ENCODE assay signal across 28 mouse cellular contexts in genomic region chr15:82130599-82130998, GRCm38 (mm10). TPM values are rescaled to one million over a fixed set of nuclear protein-coding genes. Genes with fewer than 3 reads are reported as not detected.
A peak's percentile ranks its signal among the peaks of the same experiment; 100 is the strongest.
DNase-seq lines count a peak whose midpoint lies in the region; ATAC-seq and TF ChIP-seq lines count a peak whose summit lies in the region.
"Had no signal": no experiment of that assay in that cellular context is flagged by ENCODE, and none has a peak within 500 bp of the region (broad histone marks: within the 10 kb centered on the region; RNA-seq: fewer than 3 reads in every experiment).

No protein-coding gene starts in this region.

- H3K4me3 ChIP-seq in megakaryocyte, embryonic 14.5 days (replicated peaks) = peak overlapping the region; percentile 54
- peak overlapping the region; percentile 47; the same call in 1 of the 2 replicates for H3K4me3 ChIP-seq in G1E (ENCODE audit: low read depth, low read length)
- no peak overlapping the region for H3K4me3 ChIP-seq in kidney, embryonic 16.5 days (ENCODE audit: low read length)
- H3K4me3 ChIP-seq: forebrain, embryonic 10.5 days; heart, embryonic 12.5 days; hindbrain, embryonic 10.5 days; kidney, embryonic 15.5 days; left cerebral cortex, adult 2 months; midbrain, embryonic 13.5 days; neural tube, embryonic 13.5 days had no signal

- H3K4me2 ChIP-seq in kidney, embryonic 16.5 days (replicated peaks; ENCODE audit: low read depth, low read length) = no peak overlapping the region
- H3K4me2 ChIP-seq: heart, embryonic 12.5 days; kidney, embryonic 15.5 days; lung, embryonic 14.5 days; midbrain, embryonic 13.5 days; neural tube, embryonic 13.5 days had no signal

- H3K36me3 ChIP-seq in megakaryocyte, embryonic 14.5 days (replicated peaks; ENCODE audit: low read length) = peaks cover 53% of the 10 kb centered on the region
- H3K36me3 ChIP-seq in G1E (replicated peaks) = peaks cover 67% of the 10 kb centered on the region
- no peaks in the 10 kb centered on the region for H3K36me3 ChIP-seq in kidney, embryonic 16.5 days (ENCODE audit: insufficient read depth, low read length)

- H3K9ac ChIP-seq in kidney, embryonic 16.5 days (replicated peaks; ENCODE audit: low read length) = no peak overlapping the region
- H3K9ac ChIP-seq: forebrain, postnatal 0 days; heart, embryonic 12.5 days; kidney, embryonic 15.5 days; liver, embryonic 14.5 days; lung, embryonic 14.5 days; midbrain, embryonic 13.5 days; neural tube, embryonic 13.5 days had no signal

- no peak for TF ChIP-seq CTCF in G1E (IDR thresholded peaks at IDR 0.05; ENCODE audit: low read depth, low read length)

- 79% methylated on average over 7 of the region's 7 CpGs for WGBS in kidney, embryonic 16.5 days

- H3K27me3 ChIP-seq in megakaryocyte, embryonic 14.5 days (replicated peaks) = no peaks in the 10 kb centered on the region
- no peaks in the 10 kb centered on the region for H3K27me3 ChIP-seq in G1E (ENCODE audit: insufficient read depth, low read length)
- no peaks in the 10 kb centered on the region for H3K27me3 ChIP-seq in kidney, embryonic 16.5 days (ENCODE audit: insufficient read depth, low read length)
- H3K27me3 ChIP-seq: kidney, embryonic 15.5 days; neural tube, embryonic 13.5 days had no signal

- no peak overlapping the region for H3K27ac ChIP-seq in kidney, embryonic 16.5 days (ENCODE audit: low read length)
- H3K27ac ChIP-seq: forebrain, embryonic 10.5 days; hindbrain, embryonic 10.5 days; kidney, embryonic 15.5 days; left cerebral cortex, adult 2 months; liver, embryonic 14.5 days; midbrain, embryonic 13.5 days; neural tube, embryonic 13.5 days had no signal

- H3K4me1 ChIP-seq in megakaryocyte, embryonic 14.5 days = peaks cover 71% of the 10 kb centered on the region
- peaks cover 51% of the 10 kb centered on the region for H3K4me1 ChIP-seq in G1E (ENCODE audit: insufficient read depth, low read depth, low read length)
- peaks cover 8% of the 10 kb centered on the region for H3K4me1 ChIP-seq in kidney, embryonic 16.5 days (ENCODE audit: insufficient read depth, low read length)

- no peak for ATAC-seq in megakaryocyte, adult 5-6 weeks (ENCODE audit: poor library complexity, severe bottlenecking)
- ATAC-seq in G1E (ENCODE audit: extremely low read depth, insufficient number of reproducible peaks, low FRiP score, poor library complexity, severe bottlenecking) = peak; percentile 30; the same call in 1 of the 2 replicates
- peak; percentile 22 for ATAC-seq in megakaryocyte progenitor cell, adult 5-6 weeks (replicated peaks; ENCODE audit: poor library complexity)
- ATAC-seq in kidney, embryonic 16.5 days (ENCODE audit: low FRiP score, low TSS enrichment) = no peak
- ATAC-seq: forebrain, postnatal 0 days; midbrain, embryonic 13.5 days had no signal

- DNase-seq in G1E (ENCODE audit: low spot score) = peak; percentile 47
- no peak for DNase-seq in ovary, postnatal 14 days (ENCODE audit: low spot score)
- DNase-seq in spleen, adult 18-20 months = no peak
- DNase-seq: adrenal gland, postnatal 25 days; cerebellum, adult 8-10 months; cerebellum, postnatal 36 days; forebrain, postnatal 0 days; gastrocnemius, postnatal 14 days; heart, adult 18-20 months; heart, postnatal 10 days; kidney, adult 11 months; kidney, postnatal 4 days; left cerebral cortex, postnatal 4 days; lung, embryonic 14.5 days; lung, postnatal 4 days; thymus, postnatal 14 days had no signal

- H3K9me3 ChIP-seq in megakaryocyte, embryonic 14.5 days = no peaks in the 10 kb centered on the region
- H3K9me3 ChIP-seq in G1E (replicated peaks) = no peaks in the 10 kb centered on the region
- no peaks in the 10 kb centered on the region for H3K9me3 ChIP-seq in kidney, embryonic 16.5 days (ENCODE audit: low read length)
- H3K9me3 ChIP-seq: forebrain, embryonic 10.5 days; heart, embryonic 12.5 days; hindbrain, embryonic 10.5 days; kidney, embryonic 15.5 days; midbrain, embryonic 13.5 days; neural tube, embryonic 13.5 days had no signal

RNA-seq across cellular contexts. Expression of gene Ccdc134, which starts 2.9 kb away (rescaled TPM):
- 4.1 and 35.3 TPM in 2 replicates for polyA plus RNA-seq in megakaryocyte, embryonic 14.5 days (2012; ENCODE audit: insufficient read depth, low replicate concordance)
- 7.8 and 8.8 TPM in 2 replicates for total RNA-seq in megakaryocyte, adult 5-6 weeks (2015)
- 22.6 and 23.5 TPM in 2 replicates for total RNA-seq in megakaryocyte, adult 5-6 weeks (2017)
- total RNA-seq in G1E (2014; fragmentation: Nextera tagmentation) = 9.0 and 16.7 TPM in 2 replicates
- total RNA-seq in G1E (2017) = 29.7 and 31.7 TPM in 2 replicates
- 5.5 and 13.9 TPM in 2 replicates for polyA plus RNA-seq in G1E (2012)
- 5.5 and 10.4 TPM in 2 replicates for total RNA-seq in megakaryocyte progenitor cell, adult 5-6 weeks (2015)
- total RNA-seq in megakaryocyte progenitor cell, adult 5-6 weeks (2017) = 19.6 and 29.7 TPM in 2 replicates
- polyA plus RNA-seq in kidney, embryonic 16.5 days (2015; fragmentation: Nextera tagmentation; extraction: Ambion mirVana) = 17.3 and 19.5 TPM in 2 replicates

RNA-seq across cellular contexts. Expression of gene Srebf2, which starts 16.4 kb away (rescaled TPM):
- polyA plus RNA-seq in megakaryocyte, embryonic 14.5 days (2012; ENCODE audit: insufficient read depth, low replicate concordance) = 351 and 1,948 TPM in 2 replicates
- total RNA-seq in megakaryocyte, adult 5-6 weeks (2015) = 39.0 and 40.7 TPM in 2 replicates
- total RNA-seq in megakaryocyte, adult 5-6 weeks (2017) = 39.8 and 40.7 TPM in 2 replicates
- 97.6 and 164 TPM in 2 replicates for total RNA-seq in G1E (2014; fragmentation: Nextera tagmentation)
- total RNA-seq in G1E (2017) = 42.5 and 48.5 TPM in 2 replicates
- polyA plus RNA-seq in G1E (2012) = 440 and 648 TPM in 2 replicates
- total RNA-seq in megakaryocyte progenitor cell, adult 5-6 weeks (2015) = 24.7 and 28.3 TPM in 2 replicates
- total RNA-seq in megakaryocyte progenitor cell, adult 5-6 weeks (2017) = 21.0 and 23.7 TPM in 2 replicates
- 134 and 144 TPM in 2 replicates for polyA plus RNA-seq in kidney, embryonic 16.5 days (2015; fragmentation: Nextera tagmentation; extraction: Ambion mirVana)

Comparison
In these comparisons a context has a peak if more than half of its experiments do, and no peak if none do; other contexts are left out.
1. ATAC-seq: peak in G1E (single experiment) and megakaryocyte progenitor cell, adult 5-6 weeks (single experiment); none in megakaryocyte, adult 5-6 weeks (single experiment) and kidney, embryonic 16.5 days (single experiment).